Mouse (Mus musculus): Measurements from ENCODE around the gene Neu2.

DNA sequence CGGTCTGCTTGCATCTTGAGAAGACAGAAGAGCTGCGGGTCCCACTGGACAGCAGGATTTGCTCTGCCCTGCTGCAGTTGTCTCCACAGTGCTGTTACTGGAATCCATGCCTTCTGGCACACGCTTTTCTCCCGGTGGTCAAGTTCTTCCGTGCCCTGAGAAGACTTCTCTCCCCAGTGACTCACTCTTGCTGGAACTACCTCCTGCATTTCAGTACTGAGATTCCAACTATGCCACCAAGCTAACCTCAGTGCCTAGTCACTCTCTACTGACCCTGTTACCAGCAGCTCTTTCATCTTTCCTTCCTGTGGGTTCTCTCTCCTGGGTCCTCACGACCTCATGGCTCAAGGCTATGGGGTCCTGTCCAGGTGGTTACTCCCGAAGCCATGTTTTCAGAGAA is 133.3 kb downstream of the Neu2 start:
- TF ChIP-seq CTCF (IDR thresholded peaks at IDR 0.05; ENCODE audit: low read depth), result no peak
- TF ChIP-seq EP300 (optimal IDR thresholded peaks at IDR 0.05), result no peak

Data from stomach, postnatal 0 days (tissue).